Mouse (Mus musculus) A20 (cell line): ENCODE data around the gene Traip.
A peak's percentile ranks its signal among the peaks of the same experiment; 100 is the strongest.

Experiments
- DNase-seq: peaks from one replicate; pipeline ENCODE4 v3.0.0-alpha.2; 2011; ENCODE audit warnings: low read depth, low spot score

Gene Traip

GRCm38 (mm10) chr9:107949922-107950235, at the start of gene Traip:
Gene Traip, plus strand, starts transcription at chr9:107950136.
- no peak for DNase-seq

GRCm38 (mm10) chr9:107900840-107901626, 48.9 kb upstream of the Traip start:
- DNase-seq = no peak

- no peak for DNase-seq
These were observed 48.4 kb upstream of the Traip start for GRCm38 (mm10) chr9:107901627-107901914.

- peak; percentile 82 for DNase-seq
These were observed 45.2 kb upstream of the Traip start for GRCm38 (mm10) chr9:107904726-107905125.

- DNase-seq = peak; percentile 9
These were observed 43.5 kb upstream of the Traip start, which contains the start of gene Mst1r for GRCm38 (mm10) chr9:107906252-107906966. Gene Mst1r, plus strand, starts transcription at chr9:107906873.

GRCm38 (mm10) chr9:107906967-107907800, 42.8 kb upstream of the Traip start:
- no peak for DNase-seq

GRCm38 (mm10) chr9:107907801-107908120, 42.2 kb upstream of the Traip start:
- no peak for DNase-seq

GRCm38 (mm10) chr9:107908410-107909158, 41.4 kb upstream of the Traip start:
- no peak for DNase-seq

GRCm38 (mm10) chr9:107910025-107910769, 39.7 kb upstream of the Traip start:
- DNase-seq = no peak

GRCm38 (mm10) chr9:107914764-107915420, 35.0 kb upstream of the Traip start:
- no peak for DNase-seq

- DNase-seq = no peak
These were observed 31.9 kb upstream of the Traip start for GRCm38 (mm10) chr9:107917895-107918608.

- DNase-seq = no peak
These were observed 31.1 kb upstream of the Traip start for GRCm38 (mm10) chr9:107918884-107919283.

- DNase-seq = no peak
These were observed 30.5 kb upstream of the Traip start for GRCm38 (mm10) chr9:107919441-107919840.

GRCm38 (mm10) chr9:107923021-107923420, 26.9 kb upstream of the Traip start:
- DNase-seq = peak; percentile 52

- DNase-seq = peak; percentile 48
These were observed 26.0 kb upstream of the Traip start for GRCm38 (mm10) chr9:107923956-107924355.

- no peak for DNase-seq
These were observed 24.7 kb upstream of the Traip start for GRCm38 (mm10) chr9:107925251-107925650.

GRCm38 (mm10) chr9:107926920-107927420, 23.0 kb upstream of the Traip start:
- DNase-seq = no peak

GRCm38 (mm10) chr9:107927749-107928148, 22.2 kb upstream of the Traip start:
- no peak for DNase-seq

- no peak for DNase-seq
These were observed 21.8 kb upstream of the Traip start, which contains the start of gene Actl11 for GRCm38 (mm10) chr9:107928169-107928568. Gene Actl11, plus strand, starts transcription at chr9:107928469.

GRCm38 (mm10) chr9:107932221-107932620, 17.7 kb upstream of the Traip start:
- no peak for DNase-seq
